Mouse (Mus musculus) neural tube, embryonic 10.5 days (tissue): ENCODE data around the gene Ptprn2.
A peak's percentile ranks its signal among the peaks of the same experiment; 100 is the strongest.

Experiments used
- DNase-seq: peaks from one replicate; pipeline ENCODE4 v3.0.0-alpha.2; 2017; ENCODE audit warnings: low spot score; ENCODE audit errors: extremely low spot score

Ptprn2 gene

DNA sequence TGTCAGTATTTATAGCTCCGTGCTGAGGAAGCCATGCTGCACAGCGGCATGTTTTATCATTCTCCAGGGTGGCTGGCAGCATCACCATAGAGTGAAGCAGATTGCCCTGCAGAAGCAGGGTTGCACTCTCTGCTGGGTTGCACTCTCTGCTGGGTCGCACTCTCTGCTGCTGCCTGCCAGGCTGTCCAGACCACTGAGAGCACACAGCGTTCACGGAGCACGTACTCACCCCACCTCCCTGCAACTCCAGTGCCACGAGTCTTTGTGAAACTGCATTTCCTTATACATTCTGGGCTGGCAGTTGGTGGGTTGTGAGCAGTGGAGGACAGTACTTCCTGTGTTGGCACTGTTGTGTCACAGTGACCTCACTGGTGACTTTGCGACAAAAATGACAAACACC, 108.9 kb downstream of the Ptprn2 start:
- no peak for DNase-seq

DNA sequence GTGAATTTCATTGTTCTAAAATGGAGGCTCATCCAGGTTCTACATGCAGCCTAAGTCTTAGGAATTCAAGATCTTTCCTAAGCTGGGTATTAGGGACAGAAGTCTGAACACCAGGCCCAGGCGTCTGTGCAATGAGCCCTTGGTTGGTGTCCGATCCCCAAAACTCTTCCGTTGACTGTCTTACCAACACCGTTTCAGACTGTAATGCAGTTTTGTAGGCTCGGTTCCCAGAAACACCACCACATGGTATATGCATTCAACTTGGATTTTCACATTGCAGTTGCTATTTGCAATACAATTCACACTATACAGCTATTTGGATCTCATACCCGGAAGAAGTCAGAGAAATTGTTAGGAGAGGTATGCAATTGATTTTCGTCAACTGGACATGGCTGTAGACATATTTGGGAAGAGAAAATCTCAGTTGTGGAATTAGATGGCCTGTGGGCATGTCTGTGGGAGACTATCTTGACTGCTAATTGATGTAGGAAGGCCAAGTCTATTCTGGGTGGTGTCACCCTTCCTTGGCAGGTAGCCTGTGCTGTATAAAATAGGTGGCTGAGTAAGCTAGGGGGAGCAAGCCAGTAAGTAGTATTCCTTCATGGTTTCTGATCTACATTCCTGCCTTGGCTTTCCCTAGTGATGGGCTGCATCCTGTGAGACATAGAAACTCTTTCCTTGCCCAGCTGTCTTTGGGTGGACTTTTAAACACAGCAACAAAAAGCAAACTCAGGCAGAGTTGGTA, 109.5 kb downstream of the Ptprn2 start:
- no peak for DNase-seq

DNA sequence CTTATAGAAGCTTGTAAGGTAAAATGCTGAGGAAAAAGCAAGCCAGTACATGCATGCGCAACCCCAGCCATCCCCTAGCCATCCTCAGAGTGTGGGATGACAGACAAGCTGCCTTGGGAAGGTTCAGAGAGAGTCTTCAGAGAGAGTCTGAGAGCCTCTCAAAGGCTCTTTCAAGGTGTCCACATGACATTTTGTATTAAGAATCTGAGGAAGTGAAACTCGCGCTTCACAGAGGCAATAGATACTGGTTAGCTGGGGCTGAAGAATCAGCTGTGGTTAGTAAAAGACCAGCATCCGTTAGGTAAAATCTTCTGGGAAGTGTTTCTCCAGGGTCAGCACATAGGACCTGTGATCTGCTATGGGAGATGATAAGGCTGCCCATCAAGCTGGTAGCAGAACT, 110.2 kb downstream of the Ptprn2 start:
- no peak for DNase-seq

DNA sequence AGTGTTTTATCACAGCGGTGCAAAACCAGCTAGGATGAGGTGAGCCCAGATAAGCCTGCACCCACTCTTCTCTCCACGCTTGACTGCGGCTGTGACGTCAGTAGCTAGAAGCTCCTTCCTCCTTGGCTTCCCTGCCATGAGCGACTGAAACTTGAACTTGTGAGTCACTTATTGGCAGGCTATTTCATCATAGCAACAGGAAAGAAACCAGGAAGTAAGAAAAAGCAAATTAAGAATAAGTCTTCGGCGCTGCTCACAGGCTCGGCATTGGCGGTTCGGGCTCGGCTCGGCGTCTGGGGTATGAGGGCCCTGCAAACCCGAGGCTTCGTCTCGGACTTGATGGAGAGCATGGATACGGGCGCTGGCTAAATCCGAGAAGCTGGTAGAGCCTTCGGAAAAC, 111.5 kb downstream of the Ptprn2 start:
- no peak for DNase-seq

DNA sequence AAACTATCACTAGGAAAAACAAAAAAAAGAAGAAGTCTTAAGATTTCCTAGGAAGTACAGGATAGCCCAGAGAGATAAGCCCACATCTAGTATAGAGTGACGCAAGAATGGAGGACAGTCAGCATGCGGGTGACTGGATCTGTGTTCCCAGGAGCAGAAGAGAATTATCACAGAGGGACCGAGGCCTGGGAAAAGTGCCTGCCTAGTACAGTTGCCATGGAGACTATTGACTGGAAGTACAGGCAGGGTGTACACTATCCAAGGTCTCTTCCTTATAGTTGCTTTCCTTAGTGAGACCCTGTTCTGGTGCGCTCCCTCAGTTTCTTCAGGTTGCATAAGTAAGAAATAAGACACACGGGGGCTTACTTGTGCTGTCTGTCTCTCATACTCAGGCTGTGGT, 112.2 kb downstream of the Ptprn2 start:
- no peak for DNase-seq

DNA sequence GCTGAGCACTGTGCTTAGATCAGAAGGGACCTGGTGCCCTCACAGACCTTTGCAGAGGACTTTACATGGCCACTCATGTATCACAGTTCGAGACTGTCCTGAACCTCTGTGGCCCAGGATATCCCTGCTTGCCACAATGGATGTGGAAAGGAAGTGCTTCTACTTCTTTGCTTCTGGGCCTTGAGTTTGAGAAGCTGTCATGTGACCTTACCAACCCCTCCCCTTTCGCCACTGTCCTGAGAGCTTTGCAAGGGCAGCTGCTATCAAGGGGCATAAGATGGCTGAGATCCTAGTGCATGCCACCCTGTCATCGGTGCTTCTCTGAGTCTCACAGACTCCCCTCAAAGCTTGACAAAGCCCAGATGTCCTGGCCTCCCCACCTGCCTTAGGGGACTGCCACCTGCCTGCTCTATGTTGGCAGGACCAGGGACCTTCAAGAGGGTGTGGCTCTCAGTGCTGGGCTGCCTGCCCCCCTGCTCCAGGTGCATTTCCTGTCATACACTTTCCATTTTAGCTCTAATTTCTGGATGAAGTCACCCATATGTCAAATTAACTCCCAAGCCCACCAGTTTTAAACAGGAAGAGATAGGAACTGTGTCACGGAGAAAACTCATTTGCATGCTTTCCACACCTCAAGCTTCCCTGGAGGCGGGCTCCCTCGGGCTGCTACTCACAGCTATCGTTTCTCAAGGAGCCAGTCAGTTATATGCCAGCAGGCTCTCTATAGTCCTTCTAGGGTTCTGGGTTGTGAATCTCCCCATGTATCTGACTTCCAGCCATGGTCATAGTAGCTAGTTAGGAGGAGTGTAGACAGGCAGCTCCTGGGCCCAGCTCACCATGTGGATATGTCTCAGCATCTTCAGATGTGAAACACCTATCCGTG, 112.8 kb downstream of the Ptprn2 start:
- no peak for DNase-seq

DNA sequence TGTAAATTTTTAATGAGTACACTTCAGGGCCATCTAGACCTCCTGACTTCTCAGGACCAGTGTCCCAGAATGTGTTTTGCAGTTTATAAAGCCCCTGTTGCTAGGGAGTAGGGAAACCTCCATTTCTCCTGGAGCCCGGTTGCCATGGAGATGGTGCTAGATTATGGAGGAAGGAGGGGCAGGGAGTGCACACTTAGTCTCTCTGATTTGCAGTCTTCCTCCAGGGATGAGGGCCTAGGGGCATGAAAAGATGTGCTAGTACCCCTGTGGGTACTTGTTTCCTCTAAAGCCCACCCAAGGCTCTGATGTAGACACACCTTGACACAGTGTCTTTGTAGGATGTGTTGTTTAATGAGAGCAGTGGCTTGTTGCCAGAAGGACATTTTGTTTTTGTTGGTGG, 114.0 kb downstream of the Ptprn2 start:
- DNase-seq, result peak; percentile 39

DNA sequence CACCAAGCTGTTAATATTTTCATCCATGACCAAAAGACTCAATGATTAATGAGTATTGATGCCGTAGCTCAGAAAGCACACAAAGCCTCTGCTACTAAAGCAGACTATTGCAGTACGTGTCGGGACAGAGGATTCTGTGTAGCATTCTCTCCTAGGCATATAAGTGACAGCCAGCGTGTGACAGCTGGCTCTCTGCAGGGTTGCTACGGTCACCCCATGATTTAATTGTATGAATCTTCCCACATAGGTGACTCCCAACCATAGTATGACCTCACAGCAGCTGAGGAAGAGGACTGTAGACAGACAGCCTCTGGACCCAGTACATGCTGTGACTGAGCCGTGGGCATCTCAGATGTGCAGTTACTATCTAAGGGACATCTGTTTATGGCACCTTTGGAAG, 114.5 kb downstream of the Ptprn2 start:
- DNase-seq, result no peak

DNA sequence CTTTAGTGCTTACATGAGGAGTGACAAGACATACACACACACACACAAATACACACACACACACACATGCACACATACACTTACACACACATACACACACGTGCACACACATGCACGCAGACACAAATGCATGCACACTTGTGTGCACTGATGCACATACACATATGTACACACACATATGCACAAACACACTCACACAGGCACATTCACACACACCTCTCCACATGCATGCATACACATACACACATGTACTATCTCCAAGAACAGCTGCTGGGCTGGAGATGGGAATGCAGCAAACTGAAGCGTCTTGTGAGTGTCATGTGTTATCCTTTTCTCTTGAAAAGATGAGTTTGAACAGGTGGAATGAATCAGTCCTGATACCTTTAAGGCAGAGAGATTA, 115.9 kb downstream of the Ptprn2 start:
- DNase-seq, result no peak

DNA sequence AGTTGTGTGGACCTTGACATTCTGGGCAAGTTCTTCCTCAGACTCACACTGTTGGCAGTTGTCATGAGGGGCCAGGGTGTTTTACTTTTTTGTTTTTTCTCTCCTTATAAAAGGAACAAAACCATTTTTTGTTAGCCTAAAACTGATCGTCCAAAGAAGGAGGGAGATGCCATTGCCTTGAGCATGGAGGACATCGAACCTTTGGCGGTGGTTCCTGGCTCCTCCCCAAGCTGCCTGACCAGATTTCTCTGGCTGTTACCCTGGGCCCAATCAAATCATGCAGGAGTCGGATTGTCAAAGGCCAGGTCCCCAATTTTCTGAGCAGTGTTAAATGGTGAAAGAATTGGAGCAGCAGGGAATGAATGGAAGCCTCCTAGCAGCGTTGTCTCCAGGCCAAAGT, 116.4 kb downstream of the Ptprn2 start:
- DNase-seq, result no peak

DNA sequence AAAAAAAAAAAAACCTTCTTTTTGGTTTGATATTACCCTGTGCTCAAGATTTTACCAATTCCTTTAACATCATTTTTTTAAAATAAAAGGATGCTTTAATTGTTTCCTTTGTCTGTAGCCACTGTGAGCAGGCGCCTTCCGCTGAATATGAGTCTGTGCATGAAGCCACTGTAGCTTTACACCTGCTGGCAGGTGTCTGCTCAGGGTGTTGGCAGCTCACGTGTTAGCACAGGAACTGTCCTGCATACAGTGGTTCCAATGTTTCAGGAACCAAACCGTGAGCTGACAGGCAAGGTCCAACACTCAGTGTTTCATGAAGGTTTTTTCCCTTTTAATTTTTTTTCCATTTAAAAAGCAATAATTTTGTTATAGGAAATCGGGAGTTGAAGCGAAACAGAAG, 123.1 kb downstream of the Ptprn2 start:
- no peak for DNase-seq

DNA sequence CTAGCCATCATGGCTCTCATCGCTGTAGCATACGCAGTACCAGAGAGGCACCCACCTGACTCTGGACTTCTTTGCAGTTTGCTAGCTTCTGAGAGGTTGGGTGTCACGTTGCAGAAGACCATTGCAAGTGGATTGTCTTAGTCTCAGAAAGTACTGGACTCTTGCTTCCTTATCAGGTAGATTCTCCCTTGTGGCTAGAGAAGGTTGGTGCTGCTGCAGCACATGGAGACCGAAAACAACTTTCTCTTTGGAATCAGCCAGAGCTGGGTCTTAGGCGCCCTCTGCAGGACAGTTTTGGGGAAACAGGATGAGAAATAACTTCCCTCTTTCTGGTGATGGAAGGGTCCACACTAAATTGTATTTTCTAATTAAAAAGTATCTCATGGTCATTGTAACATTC, 134.3 kb downstream of the Ptprn2 start:
- peak; percentile 72 for DNase-seq

DNA sequence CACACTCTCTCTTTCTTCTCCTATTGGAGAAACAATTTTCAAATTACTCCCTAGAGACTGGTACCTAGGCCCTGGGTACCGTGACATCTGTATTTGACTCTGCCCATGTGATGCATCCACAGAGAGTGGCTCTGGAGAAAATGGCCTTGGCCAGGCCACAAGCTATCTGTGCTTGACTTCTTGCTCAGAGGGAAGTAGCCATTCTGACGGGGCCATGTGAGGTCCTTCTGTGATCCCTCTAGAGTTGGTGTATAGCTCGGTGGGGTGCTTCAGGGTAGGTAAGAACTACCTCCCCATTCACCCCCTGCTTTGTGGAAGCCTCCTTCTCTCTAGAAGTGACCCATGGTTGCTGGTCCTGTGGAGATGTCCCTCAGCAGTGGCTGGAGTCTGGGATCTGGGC, 134.8 kb downstream of the Ptprn2 start:
- no peak for DNase-seq

DNA sequence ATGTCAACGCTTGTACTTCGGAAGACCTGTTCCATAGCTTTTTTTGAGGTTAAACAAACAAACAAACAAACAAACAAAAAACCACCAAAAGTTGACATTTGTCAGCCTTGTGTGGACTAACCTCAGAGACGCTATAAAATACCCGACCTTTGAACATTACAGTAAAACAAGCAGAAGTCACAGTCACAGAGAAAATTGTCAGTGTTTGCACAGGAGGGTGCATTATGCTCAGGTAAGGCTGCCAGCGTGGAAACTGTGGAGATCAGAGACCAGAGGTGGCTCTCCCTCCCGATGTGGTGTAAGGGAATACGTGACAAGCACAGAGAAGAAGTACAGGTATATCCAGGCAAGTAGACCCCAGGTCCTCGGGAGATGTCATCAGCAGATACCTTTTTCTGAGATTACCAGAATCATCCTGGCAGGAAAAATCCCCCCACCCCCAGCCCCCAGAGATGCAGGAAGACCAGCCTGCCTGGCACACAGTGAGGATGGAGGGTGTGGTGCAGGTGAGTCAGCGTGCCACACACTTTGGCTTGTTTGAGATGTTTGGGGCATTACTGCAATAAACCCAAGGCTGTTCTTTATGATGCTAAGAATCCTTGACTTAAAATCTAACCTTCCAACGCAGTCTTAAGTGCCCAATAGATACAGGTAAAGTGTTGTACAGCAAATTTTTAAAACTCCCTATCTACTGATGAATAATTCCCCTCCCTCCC, 136.0 kb downstream of the Ptprn2 start:
- DNase-seq, result no peak

DNA sequence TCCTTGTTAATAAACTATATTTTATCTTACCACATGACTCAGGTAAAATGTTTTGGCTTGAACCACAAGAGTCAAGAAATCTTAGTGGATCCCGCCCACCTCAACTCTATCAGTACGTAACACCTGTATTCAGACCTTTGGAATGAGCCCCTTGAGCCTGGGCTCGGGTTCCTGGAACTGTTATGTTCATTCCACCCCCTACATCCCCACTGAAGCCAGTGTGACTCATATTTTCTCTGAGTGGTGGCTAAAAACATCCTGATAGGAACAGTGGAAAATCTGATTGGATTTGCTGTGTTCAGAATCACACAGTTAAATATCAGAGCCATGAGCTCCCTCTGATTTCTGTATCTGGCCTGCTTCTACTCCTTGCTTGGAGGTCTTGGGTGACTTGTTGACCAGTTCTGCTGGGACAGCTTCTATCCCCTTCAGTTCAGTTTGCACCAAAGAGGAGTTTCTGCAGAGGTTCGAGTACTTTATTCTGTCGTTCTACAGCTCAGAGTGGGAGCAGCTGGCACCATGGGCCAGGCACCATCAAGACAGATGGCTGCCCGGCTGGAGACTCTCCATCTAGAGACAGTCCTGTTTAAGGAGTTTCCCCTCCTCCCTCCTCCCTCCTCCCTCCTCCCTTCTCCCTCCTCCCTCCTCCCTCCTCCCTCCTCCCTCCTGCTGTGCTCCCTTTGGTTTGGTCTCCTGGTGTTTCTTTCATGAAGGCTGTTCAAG, 137.3 kb downstream of the Ptprn2 start:
- DNase-seq, result no peak

DNA sequence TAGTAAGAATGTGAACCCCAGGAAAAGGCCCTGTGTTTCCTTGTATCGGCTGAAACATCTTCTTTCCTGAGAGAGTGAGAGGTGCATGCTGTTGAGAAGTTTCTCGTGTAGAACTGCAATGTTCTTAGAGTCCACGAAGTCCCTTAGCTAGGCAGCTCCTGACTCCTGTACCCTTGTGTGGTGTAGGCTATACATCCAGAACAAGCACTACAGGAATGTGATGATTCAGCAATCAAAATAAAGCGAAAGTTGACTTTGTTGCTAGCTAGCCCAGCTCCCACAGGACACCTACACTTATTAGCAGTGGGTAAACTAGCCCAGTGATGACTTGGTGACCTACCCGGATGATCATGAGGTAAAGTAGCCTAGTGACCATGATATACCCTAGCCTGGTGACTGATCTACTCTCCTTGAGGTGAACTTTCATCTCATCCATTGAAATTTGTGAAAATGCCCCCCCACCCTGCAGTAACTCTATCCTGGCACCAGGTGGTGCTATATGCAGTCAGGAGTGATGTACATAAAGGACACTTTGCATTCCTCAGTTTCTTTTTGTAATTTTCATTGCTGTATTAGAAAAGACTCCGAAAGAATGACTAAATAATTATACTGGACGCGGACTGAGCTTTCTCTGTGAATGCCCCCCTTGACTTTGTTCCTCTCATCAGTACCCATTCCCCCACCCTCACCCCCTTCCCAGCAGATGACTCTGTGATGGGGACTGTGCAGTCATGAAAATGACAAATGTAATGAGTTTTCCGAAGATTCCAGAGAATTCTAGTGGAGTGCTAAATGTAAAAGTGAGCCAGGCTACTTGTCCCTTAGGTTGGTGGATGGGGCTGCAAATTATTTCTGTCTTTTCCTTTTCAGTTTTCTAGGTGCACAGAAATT, 140.1 kb downstream of the Ptprn2 start:
- DNase-seq, result peak; percentile 59

DNA sequence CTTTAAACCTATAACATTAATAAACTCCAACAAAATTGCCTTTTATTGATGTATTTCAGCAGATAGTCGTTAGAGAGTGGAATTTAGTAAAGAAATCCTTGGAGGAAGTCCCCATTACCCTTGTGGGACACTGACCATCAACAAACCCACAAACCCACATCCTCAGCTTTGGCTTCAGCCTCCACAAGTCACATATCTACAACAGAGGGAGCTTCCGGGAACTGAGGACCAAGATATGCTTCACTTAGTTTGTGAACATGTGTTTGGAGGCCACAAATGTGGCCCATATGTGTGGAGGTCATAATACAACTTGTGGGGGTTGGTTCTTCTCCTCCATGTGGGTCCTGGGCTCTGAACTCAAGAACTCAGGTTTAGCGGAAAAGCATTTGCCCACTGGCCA, 143.5 kb downstream of the Ptprn2 start:
- DNase-seq, result no peak

DNA sequence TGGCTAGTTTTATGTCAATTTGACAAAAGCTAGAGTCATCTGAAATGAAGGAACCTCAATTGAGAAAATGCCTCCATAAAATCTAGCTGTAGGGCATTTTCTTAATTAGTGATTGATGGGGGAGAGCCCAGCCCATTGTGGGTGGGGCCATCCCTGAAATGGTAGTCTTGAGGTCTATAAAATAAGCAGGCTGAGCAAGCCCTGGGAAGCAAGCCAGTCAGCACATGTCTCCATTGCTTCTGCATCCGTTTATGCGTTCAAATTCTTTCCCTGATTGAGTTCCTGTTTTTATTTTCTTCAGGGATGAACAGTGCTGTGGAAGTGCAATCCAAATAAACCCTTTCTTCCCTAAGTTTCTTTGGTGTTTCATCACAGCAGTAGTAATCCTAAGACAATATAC, 152.0 kb downstream of the Ptprn2 start:
- DNase-seq, result no peak

DNA sequence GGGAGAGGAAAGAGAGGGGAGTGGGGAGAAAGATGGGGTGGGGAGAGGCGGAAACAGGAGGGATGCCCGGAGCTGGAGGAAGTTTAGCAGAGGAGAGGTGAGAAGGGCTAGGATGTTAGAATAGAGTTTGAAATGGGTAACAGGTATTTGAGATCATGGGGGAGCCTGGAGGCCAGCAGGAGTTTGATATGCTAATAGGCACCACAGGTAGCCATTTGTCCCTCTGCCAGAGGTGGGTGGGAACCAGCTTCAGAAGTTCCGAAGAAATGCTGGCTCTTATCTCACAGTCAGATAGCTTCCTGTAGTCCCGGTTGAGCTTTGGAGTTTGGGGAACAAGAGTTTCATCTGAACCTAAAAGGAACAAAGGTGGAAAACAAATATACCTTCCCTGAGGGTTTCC, 155.4 kb downstream of the Ptprn2 start:
- no peak for DNase-seq

DNA sequence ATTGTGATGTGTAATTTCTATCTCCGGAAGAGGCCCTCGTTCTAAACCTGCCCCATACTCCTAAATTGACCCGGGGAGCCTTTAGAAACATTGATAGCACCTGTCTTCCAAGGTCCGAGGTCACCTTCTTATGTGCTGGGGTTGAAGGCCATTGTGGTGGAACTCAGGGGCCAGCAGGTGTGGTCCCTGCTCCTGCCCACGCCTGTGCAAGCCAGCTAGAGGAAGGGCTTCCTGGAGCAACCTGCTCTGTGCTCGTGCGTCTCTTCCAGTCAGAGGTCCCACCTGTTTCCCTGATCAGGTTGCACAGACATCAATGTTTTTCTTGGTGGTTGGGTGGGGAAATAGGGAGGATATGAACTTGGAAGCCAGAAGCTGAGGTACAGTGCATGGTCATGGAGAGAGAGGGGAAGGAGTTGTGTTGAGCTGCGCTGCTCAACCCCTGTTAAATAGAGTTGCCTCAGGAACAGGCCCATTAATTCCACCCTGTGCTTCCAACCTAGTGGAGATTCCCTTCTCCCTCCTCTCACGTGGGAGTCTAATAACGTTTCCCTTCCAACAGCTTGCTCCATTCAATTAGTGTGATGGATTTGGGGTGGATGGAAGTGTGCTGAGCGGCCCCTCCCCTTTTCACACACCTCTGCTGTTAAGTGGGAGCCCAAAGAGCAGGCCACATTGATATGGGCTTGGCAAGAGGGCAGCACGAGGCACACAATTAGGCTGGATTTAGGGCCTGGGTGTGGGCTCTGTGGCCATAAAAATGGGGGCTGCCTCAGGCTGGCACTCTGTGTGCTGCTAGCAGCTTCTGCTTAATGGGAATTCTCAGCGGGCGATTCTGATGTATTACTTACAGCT, 156.0 kb downstream of the Ptprn2 start:
- DNase-seq, result peak; percentile 18
